Mouse (Mus musculus) heart, postnatal 0 days (tissue): ENCODE results near the gene Mgat3.

ENCODE experiments used
- CTCF ChIP-seq: IDR thresholded peaks from 2 replicates; pipeline ENCODE4 v1.5.1; 2016; ENCODE audit warnings: antibody characterized with exemption, control low read depth, low read depth
- EP300 ChIP-seq: IDR thresholded peaks from 2 replicates; pipeline ENCODE4 v1.6.1; 2016; ENCODE audit warnings: antibody characterized with exemption, low read depth

DNA sequence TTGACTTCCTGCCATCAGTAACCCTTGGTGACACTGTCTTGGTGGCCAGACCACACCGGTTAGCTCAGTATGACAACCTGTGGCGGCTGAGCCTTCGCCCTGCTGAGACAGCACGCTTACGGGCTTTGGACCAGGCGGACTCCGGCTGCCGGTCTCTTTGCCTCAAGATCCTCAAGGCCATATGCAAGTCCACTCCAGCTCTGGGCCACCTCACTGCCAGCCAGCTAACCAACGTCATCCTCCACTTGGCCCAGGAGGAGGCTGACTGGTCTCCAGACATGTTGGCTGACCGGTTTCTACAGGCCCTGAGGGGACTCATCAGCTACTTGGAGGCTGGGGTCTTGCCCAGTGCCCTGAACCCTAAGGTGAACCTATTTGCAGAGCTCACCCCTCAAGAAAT lies 76.2 kb downstream of the Mgat3 start:
- TF ChIP-seq CTCF (no peak), EP300 (no peak)
